Mouse (Mus musculus): ENCODE measurements around the gene Msantd2. TPM values are rescaled to one million over a fixed set of nuclear protein-coding genes. Genes with fewer than 3 reads are reported as not detected.
A peak's percentile ranks its signal among the peaks of the same experiment; 100 is the strongest.

The Msantd2 gene
- polyA plus RNA-seq, 1 experiment from 2014 or later: 47.3 TPM

DNA sequence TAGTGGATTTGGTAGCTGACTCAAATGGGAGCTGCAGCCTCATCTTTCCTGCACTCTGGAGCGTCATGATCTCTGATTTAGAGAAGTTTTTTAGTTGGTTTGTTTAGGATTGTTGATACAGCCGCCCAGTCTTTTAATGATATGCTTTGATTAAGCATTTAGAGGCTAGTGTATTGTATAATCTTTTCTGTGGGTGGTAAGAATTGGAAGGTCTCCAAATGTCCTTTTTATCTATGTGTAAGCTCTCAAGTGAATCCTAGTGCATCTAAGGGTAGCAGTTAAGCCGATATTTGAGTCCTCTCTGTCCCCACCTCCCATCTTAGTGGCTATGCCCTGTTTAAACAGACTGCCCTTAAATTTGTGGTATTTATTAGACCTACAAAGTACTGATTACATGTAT is 25.3 kb downstream of the Msantd2 start:
- no peak for ATAC-seq (ENCODE audit: low FRiP score)
- Histone ChIP-seq H3K9me3 (no peaks in the 10 kb centered on the region), H3K36me3 (replicated peaks) (peaks cover 9% of the 10 kb centered on the region), H3K4me3 (replicated peaks) (no peak overlapping the region), H3K27me3 (no peaks in the 10 kb centered on the region), H3K9ac (no peak overlapping the region), H3K4me2 (no peak overlapping the region), H3K4me1 (no peaks in the 10 kb centered on the region), H3K27ac (no peak overlapping the region)
- 86% methylated on average over 3 of the region's 3 CpGs for WGBS

GRCm38 (mm10) chr9:37517467-37517866 is 28.3 kb downstream of the Msantd2 start:
- H3K36me3 ChIP-seq (replicated peaks): peaks cover 34% of the 10 kb centered on the region
- no peak overlapping the region for H3K27ac ChIP-seq
- WGBS: 80% methylated on average over 1 of the region's 1 CpGs
- H3K4me2 ChIP-seq: no peak overlapping the region
- ATAC-seq (ENCODE audit: low FRiP score): no peak
- H3K9me3 ChIP-seq: no peaks in the 10 kb centered on the region
- H3K27me3 ChIP-seq: no peaks in the 10 kb centered on the region
- no peak overlapping the region for H3K4me3 ChIP-seq (replicated peaks)
- no peak overlapping the region for H3K9ac ChIP-seq
- no peaks in the 10 kb centered on the region for H3K4me1 ChIP-seq

- H3K4me2 ChIP-seq: no peak overlapping the region
- ATAC-seq (ENCODE audit: low FRiP score): no peak
- H3K4me1 ChIP-seq: no peaks in the 10 kb centered on the region
- 90% methylated on average over 8 of the region's 8 CpGs for WGBS
- no peaks in the 10 kb centered on the region for H3K9me3 ChIP-seq
- H3K9ac ChIP-seq: no peak overlapping the region
- no peak overlapping the region for H3K4me3 ChIP-seq (replicated peaks)
- peaks cover 44% of the 10 kb centered on the region for H3K36me3 ChIP-seq (replicated peaks)
- no peak overlapping the region for H3K27ac ChIP-seq
- H3K27me3 ChIP-seq: no peaks in the 10 kb centered on the region
These were observed 29.9 kb downstream of the Msantd2 start for GRCm38 (mm10) chr9:37518991-37519390.

- no peak for ATAC-seq (ENCODE audit: low FRiP score)
- Histone ChIP-seq H3K4me1 (no peaks in the 10 kb centered on the region), H3K36me3 (replicated peaks) (peaks cover 44% of the 10 kb centered on the region)
These were observed 30.9 kb downstream of the Msantd2 start for GRCm38 (mm10) chr9:37519995-37520394.

DNA sequence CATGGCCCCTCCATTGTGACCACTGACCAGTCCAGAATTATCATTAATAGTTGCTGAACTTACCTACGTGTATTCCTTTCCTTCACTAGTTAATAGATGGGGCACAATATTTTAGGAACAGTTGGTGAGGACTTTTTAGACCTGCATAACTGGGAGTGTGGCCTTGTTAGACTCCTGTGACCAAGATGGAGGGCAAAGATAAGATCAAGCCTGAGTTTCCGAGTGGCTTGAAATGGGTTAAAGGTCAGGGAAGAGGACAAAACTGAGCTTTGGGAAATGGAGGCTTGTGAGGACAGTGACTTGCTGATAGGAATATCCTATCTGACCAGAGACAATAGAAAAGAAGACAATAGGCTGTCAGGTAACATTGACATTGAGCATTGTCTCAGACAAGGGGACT is 36.3 kb downstream of the Msantd2 start:
- Histone ChIP-seq H3K4me2 (no peak overlapping the region), H3K27me3 (peaks cover 52% of the 10 kb centered on the region), H3K27ac (no peak overlapping the region), H3K9me3 (no peaks in the 10 kb centered on the region), H3K4me3 (replicated peaks) (no peak overlapping the region), H3K4me1 (peaks cover 25% of the 10 kb centered on the region), H3K9ac (no peak overlapping the region), H3K36me3 (replicated peaks) (peaks cover 32% of the 10 kb centered on the region)
- WGBS: 89% methylated on average over 2 of the region's 2 CpGs
- ATAC-seq (ENCODE audit: low FRiP score): no peak

More at GRCm38 (mm10) chr9:37519995-37520394, 30.9 kb downstream of the Msantd2 start:
- Histone ChIP-seq H3K27ac (no peak overlapping the region), H3K9me3 (no peaks in the 10 kb centered on the region), H3K4me3 (replicated peaks) (no peak overlapping the region), H3K27me3 (no peaks in the 10 kb centered on the region), H3K9ac (no peak overlapping the region), H3K4me2 (no peak overlapping the region)
- 84% methylated on average over 2 of the region's 2 CpGs for WGBS

- H3K4me2 ChIP-seq: no peak overlapping the region
- ATAC-seq (ENCODE audit: low FRiP score): no peak
These were observed 37.6 kb downstream of the Msantd2 start for GRCm38 (mm10) chr9:37526443-37527395.

DNA sequence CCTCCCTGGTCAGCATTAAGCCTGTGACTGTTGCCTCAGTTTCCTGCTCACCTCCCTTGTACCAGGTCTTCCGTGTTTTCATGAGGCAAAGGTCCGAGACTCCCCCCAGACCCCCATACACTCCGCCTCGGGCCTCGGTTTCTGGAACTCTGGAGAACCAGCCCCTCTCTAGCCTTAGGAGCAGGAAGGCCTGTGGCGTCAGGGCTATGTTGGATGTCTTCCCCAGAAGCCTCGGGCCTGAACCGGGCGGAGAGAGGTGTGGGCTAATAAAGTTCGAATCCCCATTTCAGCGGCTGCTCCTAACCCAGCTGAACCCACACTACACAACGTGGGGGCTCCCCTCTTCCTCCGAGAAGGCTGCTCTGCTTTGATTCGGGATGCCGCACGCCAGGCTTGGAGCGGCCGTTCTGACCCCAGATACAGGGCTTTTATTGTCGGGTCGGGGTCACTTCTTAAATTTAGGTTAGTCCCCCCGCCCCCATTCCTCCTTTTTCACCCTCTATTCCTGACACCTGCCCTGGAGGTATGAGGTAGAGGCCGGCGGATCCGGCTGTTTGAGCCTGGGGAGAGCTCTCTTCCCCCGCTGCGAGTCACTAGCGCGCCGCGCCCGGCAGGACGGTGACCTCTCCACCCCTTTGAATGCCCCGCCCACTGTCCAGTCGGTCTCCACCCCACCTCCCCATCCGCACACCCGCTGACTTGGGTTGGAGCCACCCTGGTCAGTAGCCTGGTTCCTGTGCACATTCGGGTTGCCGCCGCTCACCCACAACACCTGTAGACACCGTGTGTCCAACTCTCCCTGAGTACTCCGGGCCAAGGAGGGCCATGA is 38.5 kb downstream of the Msantd2 start, which contains the start of gene Esam:
Gene Esam (plus strand): TSS at position 683 of the 829 bp plus-strand sequence.
- Histone ChIP-seq H3K27me3 (peaks cover 71% of the 10 kb centered on the region), H3K4me3 (replicated peaks) (peak within 1 kb of the TSS; percentile 10), H3K4me1 (peaks cover 33% of the 10 kb centered on the region), H3K4me2 (no peak within 1 kb of the TSS), H3K9me3 (no peaks in the 10 kb centered on the region), H3K27ac (no peak within 1 kb of the TSS), H3K36me3 (replicated peaks) (peaks cover 15% of the 10 kb centered on the region), H3K9ac (no peak within 1 kb of the TSS)
- 3% methylated on average over 41 of the region's 41 CpGs for WGBS
- no peak for ATAC-seq (ENCODE audit: low FRiP score)

More at GRCm38 (mm10) chr9:37526443-37527395, 37.6 kb downstream of the Msantd2 start:
- Histone ChIP-seq H3K4me1 (peaks cover 33% of the 10 kb centered on the region), H3K9me3 (no peaks in the 10 kb centered on the region), H3K27ac (no peak overlapping the region), H3K9ac (no peak overlapping the region), H3K27me3 (peaks cover 65% of the 10 kb centered on the region), H3K36me3 (replicated peaks) (peaks cover 23% of the 10 kb centered on the region), H3K4me3 (replicated peaks) (no peak overlapping the region)
- 28% methylated on average over 21 of the region's 21 CpGs for WGBS

- no peak overlapping the region for H3K9ac ChIP-seq
- H3K4me1 ChIP-seq: peaks cover 33% of the 10 kb centered on the region
- peaks cover 7% of the 10 kb centered on the region for H3K36me3 ChIP-seq (replicated peaks)
- 22% methylated on average over 9 of the region's 9 CpGs for WGBS
- no peak overlapping the region for H3K27ac ChIP-seq
- no peaks in the 10 kb centered on the region for H3K9me3 ChIP-seq
- H3K4me2 ChIP-seq: no peak overlapping the region
- ATAC-seq (ENCODE audit: low FRiP score): no peak
- peaks cover 79% of the 10 kb centered on the region for H3K27me3 ChIP-seq
- H3K4me3 ChIP-seq (replicated peaks): peak overlapping the region; percentile 10
These were observed 39.3 kb downstream of the Msantd2 start for GRCm38 (mm10) chr9:37528225-37528970.

- Histone ChIP-seq H3K4me3 (replicated peaks) (peak overlapping the region; percentile 33), H3K27ac (no peak overlapping the region), H3K27me3 (peaks cover 79% of the 10 kb centered on the region), H3K4me1 (peaks cover 33% of the 10 kb centered on the region), H3K4me2 (peak overlapping the region; percentile 56), H3K9me3 (no peaks in the 10 kb centered on the region), H3K9ac (peak overlapping the region; percentile 44; the same call in 1 of the 2 replicates), H3K36me3 (replicated peaks) (0 out of 2 replicates have a peak, but pooled peaks cover 4% of the 10 kb centered on the region)
- under 1% methylated on average over 32 of the region's 32 CpGs for WGBS
- peak; percentile 47; the same call in 1 of the 2 replicates for ATAC-seq (ENCODE audit: low FRiP score)
These were observed 41.1 kb downstream of the Msantd2 start for GRCm38 (mm10) chr9:37530031-37530887.

DNA sequence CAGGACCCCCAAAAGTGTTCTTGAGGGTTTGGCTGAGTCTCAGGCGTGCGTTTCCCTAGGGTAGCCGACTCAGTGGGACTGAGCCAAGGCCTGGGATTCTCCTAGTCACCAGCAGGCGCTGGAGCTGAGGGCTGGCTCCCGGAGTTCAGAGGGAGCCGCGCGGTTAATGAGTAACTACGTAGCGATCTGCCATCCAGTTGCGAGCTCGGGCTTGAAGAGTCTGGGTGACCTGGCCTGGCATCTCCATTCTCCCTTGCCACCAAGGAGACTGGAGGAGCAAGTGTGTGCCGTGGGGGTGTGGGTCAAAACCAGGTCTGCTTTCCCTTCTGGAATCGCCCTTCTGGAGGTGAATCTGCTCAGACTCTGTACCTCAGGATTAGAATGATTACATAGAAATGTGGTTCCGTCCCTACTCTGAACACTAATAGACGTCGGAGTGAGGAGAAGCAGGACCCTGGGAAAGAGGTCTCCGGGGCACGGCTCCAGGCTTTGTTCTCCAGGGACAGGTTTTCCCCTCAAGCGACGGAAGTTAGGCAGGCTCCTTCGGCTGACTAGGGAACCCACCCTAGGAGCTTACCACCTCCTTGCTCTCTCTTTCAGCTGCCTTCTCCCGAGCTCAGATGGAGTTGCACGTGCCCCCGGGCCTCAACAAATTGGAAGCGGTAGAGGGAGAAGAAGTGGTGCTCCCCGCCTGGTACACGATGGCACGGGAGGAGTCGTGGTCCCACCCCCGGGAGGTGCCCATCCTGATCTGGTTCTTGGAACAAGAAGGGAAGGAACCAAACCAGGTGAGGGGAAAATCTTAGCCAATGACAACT is 42.0 kb downstream of the Msantd2 start:
- 2% methylated on average over 31 of the region's 31 CpGs for WGBS
- peak; percentile 27; the same call in 1 of the 2 replicates for ATAC-seq (ENCODE audit: low FRiP score)

More for the DNA sequence above, 42.0 kb downstream of the Msantd2 start:
- peak overlapping the region; percentile 56 for H3K4me2 ChIP-seq
- H3K9ac ChIP-seq: peak overlapping the region; percentile 44; the same call in 1 of the 2 replicates
- H3K4me1 ChIP-seq: peaks cover 33% of the 10 kb centered on the region
- H3K27ac ChIP-seq: no peak overlapping the region
- no peaks in the 10 kb centered on the region for H3K36me3 ChIP-seq (replicated peaks)
- H3K4me3 ChIP-seq (replicated peaks): peak overlapping the region; percentile 33
- H3K9me3 ChIP-seq: no peaks in the 10 kb centered on the region
- H3K27me3 ChIP-seq: peaks cover 71% of the 10 kb centered on the region

All from forebrain, embryonic 12.5 days (tissue).